Mouse (Mus musculus) forebrain, embryonic 16.5 days (tissue): ENCODE measurements around the gene Atrn. TPM values are rescaled to one million over a fixed set of nuclear protein-coding genes. Genes with fewer than 3 reads are reported as not detected.

ENCODE experiments used
- ATAC-seq: fragments of 200-750 bp; cut with Nextera tagmentation; 2 replicates; pipeline ENCODE4 v1.8.0; 2017; ENCODE audit warnings: mild to moderate bottlenecking, moderate library complexity
- H3K27ac ChIP-seq: fragments of 300-500 bp; sonication (generic); 2 replicates; pipeline ENCODE4 v1.5.1; 2014; ENCODE audit warnings: low read length, control low read depth
- H3K27me3 ChIP-seq: fragments of 300-500 bp; sonication (generic); replicated peaks from 2 replicates; pipeline ENCODE4 v1.6.1; 2014; ENCODE audit warnings: low read length; ENCODE audit not compliant: control insufficient read depth, insufficient read depth
- H3K36me3 ChIP-seq: fragments of 300-500 bp; sonication (generic); 2 replicates; pipeline ENCODE4 v1.6.1; 2014; ENCODE audit not compliant: control insufficient read depth, insufficient read depth
- H3K4me1 ChIP-seq: fragments of 300-500 bp; sonication (generic); replicated peaks from 2 replicates; pipeline ENCODE4 v1.6.1; 2014; ENCODE audit warnings: low read length; ENCODE audit not compliant: control insufficient read depth, insufficient read depth
- H3K4me2 ChIP-seq: fragments of 300-500 bp; sonication (generic); 2 replicates; pipeline ENCODE4 v1.6.1; 2014; ENCODE audit warnings: mild to moderate bottlenecking, low read length, control low read depth
- H3K4me3 ChIP-seq: fragments of 300-500 bp; sonication (generic); replicated peaks from 2 replicates; pipeline ENCODE4 v1.5.1; 2014; ENCODE audit warnings: mild to moderate bottlenecking, low read length, control low read depth
- H3K9ac ChIP-seq: fragments of 300-500 bp; sonication (generic); replicated peaks from 2 replicates; pipeline ENCODE4 v1.6.1; 2014; ENCODE audit warnings: low read depth, low read length, control low read depth
- H3K9me3 ChIP-seq: fragments of 300-500 bp; sonication (generic); 2 replicates; pipeline ENCODE4 v1.6.1; 2016; ENCODE audit warnings: low read length; ENCODE audit not compliant: control insufficient read depth
- WGBS: fragments of 180-500 bp; shearing (Covaris S2); extraction: QIAGEN DNeasy Blood & Tissue Kit; methylation state at CpG from one replicate; pipeline ENCODE4 v1.1.7; 2014; 5-methylcytosine and 5-hydroxymethylcytosine counted together
- polyA plus RNA-seq: library from polyadenylated mRNA; unstranded; fragments of >200 nt; fragmentation: Nextera tagmentation; extraction: Ambion mirVana; gene quantifications from 2 replicates; pipeline ENCODE4 v1.2.1, GENCODE M21; 2015

The Atrn gene
- polyA plus RNA-seq, 1 experiment from 2014 or later = 14.8 TPM

GRCm38 (mm10) chr2:130906584-130907315, 455 bp downstream of the Atrn start:
- H3K9me3 ChIP-seq = no peaks in the 10 kb centered on the region
- peak overlapping the region; percentile 95 for H3K9ac ChIP-seq
- under 1% methylated on average over 56 of the region's 58 CpGs for whole genome bisulfite sequencing
- peak overlapping the region; percentile 99 for H3K4me3 ChIP-seq
- ATAC-seq = peak; percentile 26
- H3K27me3 ChIP-seq = no peaks in the 10 kb centered on the region
- peaks cover 20% of the 10 kb centered on the region for H3K4me1 ChIP-seq
- H3K36me3 ChIP-seq = no peaks in the 10 kb centered on the region
- H3K4me2 ChIP-seq = peak overlapping the region; percentile 72
- H3K27ac ChIP-seq = peak overlapping the region; percentile 74

DNA sequence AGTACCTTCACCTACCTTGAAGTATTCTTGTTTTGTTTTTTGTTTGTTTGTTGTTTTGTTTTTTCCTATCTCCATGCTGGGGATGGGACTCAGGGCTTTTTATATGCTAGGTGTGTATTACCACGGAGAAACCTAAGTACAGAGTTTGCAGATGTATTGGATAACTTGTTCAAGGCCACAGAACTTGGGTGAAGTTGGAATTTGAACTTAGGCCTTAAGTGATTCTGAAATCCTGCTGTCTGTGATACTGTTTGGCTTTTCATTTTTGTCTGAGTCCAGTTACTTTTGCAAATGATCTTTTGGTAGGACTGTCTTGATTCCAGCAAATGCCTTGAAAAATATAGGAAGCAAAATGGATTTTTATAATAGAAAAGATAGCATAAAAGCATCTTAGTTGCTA, 5.4 kb downstream of the Atrn start:
- no peaks in the 10 kb centered on the region for H3K36me3 ChIP-seq
- ATAC-seq = no peak
- no peaks in the 10 kb centered on the region for H3K27me3 ChIP-seq
- no peak overlapping the region for H3K27ac ChIP-seq
- no peaks in the 10 kb centered on the region for H3K9me3 ChIP-seq
- H3K4me3 ChIP-seq = no peak overlapping the region
- no peak overlapping the region for H3K4me2 ChIP-seq
- WGBS = 70% methylated on average over 1 of the region's 1 CpGs
- H3K9ac ChIP-seq = no peak overlapping the region
- H3K4me1 ChIP-seq = peaks cover 16% of the 10 kb centered on the region

DNA sequence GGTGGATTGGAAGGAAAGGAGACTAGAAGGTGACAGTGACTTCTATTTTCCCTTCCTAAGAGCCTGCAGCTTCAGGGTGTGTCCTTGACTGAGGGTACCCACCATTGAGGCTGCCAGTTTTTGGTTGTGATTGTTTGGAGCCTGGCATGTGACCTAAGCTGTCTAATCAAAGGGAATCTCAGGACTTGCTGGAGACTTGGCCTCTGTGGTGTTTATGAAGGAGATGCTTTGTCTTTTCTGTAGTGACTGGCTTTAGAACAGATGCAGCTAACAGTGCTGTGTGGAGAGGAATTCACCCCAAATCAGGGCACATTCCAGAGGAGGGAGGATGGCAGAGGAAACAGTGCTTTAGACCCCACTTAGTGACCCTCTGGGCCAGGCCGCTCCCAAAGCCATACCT, 8.6 kb downstream of the Atrn start:
- WGBS = 96% methylated on average over 1 of the region's 1 CpGs

GRCm38 (mm10) chr2:130916521-130917147, 10.3 kb downstream of the Atrn start:
- Histone ChIP-seq H3K9me3 (no peaks in the 10 kb centered on the region), H3K9ac (no peak overlapping the region), H3K4me1 (peaks cover 4% of the 10 kb centered on the region; the same call in 1 of the 2 replicates), H3K27me3 (no peaks in the 10 kb centered on the region), H3K36me3 (no peaks in the 10 kb centered on the region), H3K4me3 (no peak overlapping the region), H3K4me2 (no peak overlapping the region), H3K27ac (no peak overlapping the region)
- ATAC-seq = no peak
- 43% methylated on average over 3 of the region's 3 CpGs for whole genome bisulfite sequencing

More for the DNA sequence above, 8.6 kb downstream of the Atrn start:
- Histone ChIP-seq H3K4me1 (peaks cover 4% of the 10 kb centered on the region; the same call in 1 of the 2 replicates), H3K9ac (no peak overlapping the region), H3K27ac (no peak overlapping the region), H3K9me3 (no peaks in the 10 kb centered on the region), H3K4me3 (no peak overlapping the region), H3K27me3 (no peaks in the 10 kb centered on the region), H3K4me2 (no peak overlapping the region), H3K36me3 (no peaks in the 10 kb centered on the region)
- no peak for ATAC-seq

DNA sequence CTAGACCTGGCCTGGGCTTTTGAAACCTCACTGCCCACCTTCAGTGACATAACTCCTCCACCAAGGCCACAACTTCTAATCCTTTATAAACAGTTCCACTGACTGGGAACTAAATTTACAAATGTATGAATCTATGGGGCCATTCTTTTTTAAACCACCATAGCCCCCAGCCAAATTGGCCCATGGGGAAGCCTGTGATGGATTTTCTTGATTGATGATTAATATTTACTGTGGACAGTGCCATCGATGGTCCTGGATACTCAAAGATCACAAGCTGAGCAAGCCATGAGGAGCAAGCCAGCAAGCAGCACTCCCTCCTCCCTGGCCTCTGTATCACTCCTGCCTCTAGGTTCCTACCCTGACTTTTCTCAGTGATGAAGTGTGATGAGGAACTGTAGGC, 11.4 kb downstream of the Atrn start:
- 86% methylated on average over 1 of the region's 1 CpGs for WGBS
- Histone ChIP-seq H3K9ac (no peak overlapping the region), H3K27me3 (no peaks in the 10 kb centered on the region), H3K27ac (no peak overlapping the region), H3K36me3 (no peaks in the 10 kb centered on the region), H3K4me2 (no peak overlapping the region), H3K9me3 (no peaks in the 10 kb centered on the region), H3K4me1 (peaks cover 4% of the 10 kb centered on the region; the same call in 1 of the 2 replicates), H3K4me3 (no peak overlapping the region)
- no peak for ATAC-seq

- WGBS = 89% methylated on average over 5 of the region's 5 CpGs
These were observed 12.8 kb downstream of the Atrn start for GRCm38 (mm10) chr2:130919062-130919593.

GRCm38 (mm10) chr2:130924950-130925349, 18.7 kb downstream of the Atrn start:
- WGBS = 90% methylated on average over 2 of the region's 2 CpGs
- Histone ChIP-seq H3K9me3 (no peaks in the 10 kb centered on the region), H3K9ac (no peak overlapping the region), H3K4me3 (no peak overlapping the region), H3K27me3 (no peaks in the 10 kb centered on the region), H3K4me2 (no peak overlapping the region), H3K4me1 (no peaks in the 10 kb centered on the region), H3K27ac (no peak overlapping the region), H3K36me3 (no peaks in the 10 kb centered on the region)
- ATAC-seq = no peak

More at GRCm38 (mm10) chr2:130919062-130919593, 12.8 kb downstream of the Atrn start:
- H3K27ac ChIP-seq = no peak overlapping the region
- no peak overlapping the region for H3K4me2 ChIP-seq
- no peak overlapping the region for H3K4me3 ChIP-seq
- ATAC-seq = no peak
- no peaks in the 10 kb centered on the region for H3K9me3 ChIP-seq
- H3K4me1 ChIP-seq = peaks cover 4% of the 10 kb centered on the region; the same call in 1 of the 2 replicates
- H3K9ac ChIP-seq = no peak overlapping the region
- no peaks in the 10 kb centered on the region for H3K27me3 ChIP-seq
- H3K36me3 ChIP-seq = no peaks in the 10 kb centered on the region

DNA sequence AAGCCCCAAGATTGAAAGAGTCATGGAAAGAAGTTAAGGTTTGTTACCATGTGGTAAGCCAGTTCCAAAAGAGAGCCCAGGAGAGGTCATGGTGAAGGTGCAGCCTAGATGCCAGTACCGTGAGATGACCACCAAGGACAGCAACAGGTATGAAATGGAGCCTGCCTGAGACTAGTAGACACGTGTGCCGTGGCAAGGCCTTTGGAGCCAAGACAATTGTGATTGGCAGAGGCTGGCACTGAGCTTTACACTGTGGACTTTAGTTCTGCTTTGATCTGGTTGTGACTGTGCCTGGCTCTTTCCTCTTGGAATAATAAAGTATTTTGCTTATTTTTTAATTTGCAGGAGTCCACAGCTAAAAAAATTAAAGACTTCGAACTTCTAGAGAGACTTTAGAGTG, 21.7 kb downstream of the Atrn start:
- no peaks in the 10 kb centered on the region for H3K9me3 ChIP-seq

GRCm38 (mm10) chr2:130928530-130928929, 22.2 kb downstream of the Atrn start:
- no peaks in the 10 kb centered on the region for H3K4me1 ChIP-seq
- ATAC-seq = no peak

More for the DNA sequence above, 21.7 kb downstream of the Atrn start:
- no peak overlapping the region for H3K4me2 ChIP-seq
- 87% methylated on average over 4 of the region's 4 CpGs for WGBS
- H3K27ac ChIP-seq = no peak overlapping the region
- H3K9ac ChIP-seq = no peak overlapping the region
- ATAC-seq = no peak
- H3K4me1 ChIP-seq = no peaks in the 10 kb centered on the region
- no peaks in the 10 kb centered on the region for H3K36me3 ChIP-seq
- no peak overlapping the region for H3K4me3 ChIP-seq
- H3K27me3 ChIP-seq = no peaks in the 10 kb centered on the region

More at GRCm38 (mm10) chr2:130928530-130928929, 22.2 kb downstream of the Atrn start:
- H3K27ac ChIP-seq = no peak overlapping the region
- H3K4me3 ChIP-seq = no peak overlapping the region
- no peak overlapping the region for H3K4me2 ChIP-seq
- H3K36me3 ChIP-seq = no peaks in the 10 kb centered on the region
- no peaks in the 10 kb centered on the region for H3K27me3 ChIP-seq
- H3K9me3 ChIP-seq = no peaks in the 10 kb centered on the region
- no peak overlapping the region for H3K9ac ChIP-seq
